8 mouse cellular contexts compared by ENCODE assay signal in the genomic region with DNA sequence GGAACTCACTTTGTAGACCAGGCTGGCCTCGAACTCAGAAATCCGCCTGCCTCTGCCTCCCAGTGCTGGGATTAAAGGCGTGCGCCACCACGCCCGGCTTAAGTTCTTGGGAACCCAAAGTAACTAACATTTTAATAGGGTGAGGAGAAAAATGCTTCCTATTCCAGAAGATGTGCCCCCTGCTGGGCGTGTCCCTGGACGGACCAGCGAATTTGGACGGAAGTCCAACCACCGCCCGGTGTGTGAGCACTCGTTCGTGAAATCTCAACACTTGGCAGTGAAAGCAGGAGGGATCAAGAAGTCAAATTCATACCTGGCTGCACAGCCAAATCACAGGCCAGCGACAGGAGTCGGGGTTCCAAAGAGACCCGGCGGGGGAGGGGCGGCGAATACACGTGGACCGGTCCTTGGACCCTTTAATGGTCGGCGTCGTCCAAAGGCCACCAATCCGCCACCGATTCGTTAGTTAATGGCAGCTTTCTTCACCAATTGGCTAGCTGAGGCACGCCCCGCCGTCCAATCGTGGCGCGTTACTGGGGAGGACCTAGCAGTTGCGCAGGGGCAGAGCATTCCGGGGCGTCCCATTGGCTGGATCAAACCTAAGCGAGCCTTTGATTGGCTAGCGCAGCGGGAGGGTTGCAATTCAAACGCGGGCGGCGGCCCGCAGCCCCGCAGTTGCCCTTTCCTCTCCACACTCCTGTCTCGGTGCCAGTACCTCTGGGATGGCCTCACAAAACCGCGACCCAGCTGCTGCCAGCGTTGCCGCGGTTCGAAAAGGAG. TPM values are rescaled to one million over a fixed set of nuclear protein-coding genes. Genes with fewer than 3 reads are reported as not detected.
DNase-seq lines count a peak whose midpoint lies in the region; ATAC-seq lines count a peak whose summit lies in the region.

Ube2c (plus strand) TSS at position 641 of the 780 bp plus-strand sequence.

- no peaks in the 10 kb centered on the region for H3K9me3 ChIP-seq in hindbrain, embryonic 15.5 days

- peak; percentile 95 for DNase-seq in T-cell, adult 2 months (ENCODE audit: low spot score)
- peak; percentile 97 to 98 for DNase-seq in cerebellum, postnatal 36 days
- peak; percentile 98 for DNase-seq in frontal cortex, postnatal 36 days (ENCODE audit: low spot score in 2 of 2)
- peak; percentile 96 for DNase-seq in left cerebral cortex, adult 11 months (ENCODE audit: low spot score)
- DNase-seq in lung, postnatal 4 days = peak; percentile 99
- DNase-seq in retina, postnatal 7 days (ENCODE audit: low read depth, low spot score) = peak; percentile 96
- peak; percentile 90 for DNase-seq in urinary bladder, adult 2 months (ENCODE audit: low spot score)

- WGBS in hindbrain, embryonic 15.5 days = 3% methylated on average over 53 of the region's 53 CpGs

- peak within 1 kb of the TSS; percentile 38; the same call in 1 of the 2 replicates for H3K27ac ChIP-seq in hindbrain, embryonic 15.5 days (replicated peaks)

- H3K9ac ChIP-seq in hindbrain, embryonic 15.5 days = peak within 1 kb of the TSS; percentile 51

- peak within 1 kb of the TSS; percentile 97 for H3K4me2 ChIP-seq in hindbrain, embryonic 15.5 days

- H3K27me3 ChIP-seq in hindbrain, embryonic 15.5 days = no peaks in the 10 kb centered on the region

- peak within 1 kb of the TSS; percentile 74 for H3K4me3 ChIP-seq in hindbrain, embryonic 15.5 days

- H3K36me3 ChIP-seq in hindbrain, embryonic 15.5 days = peaks cover 28% of the 10 kb centered on the region

- peak; percentile 100 for ATAC-seq in hindbrain, embryonic 15.5 days (ENCODE audit: low FRiP score, low read depth)

- peaks cover 10% of the 10 kb centered on the region for H3K4me1 ChIP-seq in hindbrain, embryonic 15.5 days (replicated peaks)

RNA-seq across cellular contexts. Expression of gene Ube2c, which starts in this region (rescaled TPM):
- polyA plus RNA-seq in hindbrain, embryonic 15.5 days (2015; fragmentation: Nextera tagmentation; extraction: Ambion mirVana) = 78.0 and 107 TPM in 2 replicates
- 7.3 and 7.9 TPM in 2 replicates for polyA plus RNA-seq in urinary bladder, adult 2 months (2012; rRNA removed)

Comparison
In these comparisons a context has a peak if more than half of its experiments do, and no peak if none do; other contexts are left out.
1. Peak in every context shown above with its lines: DNase-seq, ATAC-seq, H3K4me3 ChIP-seq and H3K27ac ChIP-seq.